Mouse (Mus musculus) liver, adult 2 months (tissue): Measurements from ENCODE around the gene Nfe2. TPM values are rescaled to one million over a fixed set of nuclear protein-coding genes. Genes with fewer than 3 reads are reported as not detected.

Experiments
- DNase-seq: peaks from one replicate; pipeline ENCODE4 v3.0.0-alpha.2; 2011; ENCODE audit warnings: low read depth, low spot score; ENCODE audit errors: extremely low read depth
- H3K27ac ChIP-seq: fragments of 200-500 bp; replicated peaks from 2 replicates; pipeline ENCODE4 v1.5.1; 2012; ENCODE audit warnings: low read depth, mild to moderate bottlenecking, control low read depth, inconsistent platforms, low read length; ENCODE audit not compliant: insufficient read depth
- H3K27me3 ChIP-seq: fragments of 200-500 bp; 2 replicates; pipeline ENCODE4 v1.6.1; 2012; ENCODE audit warnings: mild to moderate bottlenecking, moderate library complexity, low read length, inconsistent platforms; ENCODE audit not compliant: control insufficient read depth, insufficient read depth
- H3K36me3 ChIP-seq: fragments of 200-500 bp; 2 replicates; pipeline ENCODE4 v1.6.1; 2012; ENCODE audit warnings: low read length, inconsistent platforms; ENCODE audit not compliant: control insufficient read depth, insufficient read depth
- H3K4me1 ChIP-seq: fragments of 200-500 bp; 2 replicates; pipeline ENCODE4 v1.6.1; 2011; ENCODE audit warnings: low read length; ENCODE audit not compliant: control insufficient read depth, insufficient read depth
- H3K4me3 ChIP-seq: fragments of 200-500 bp; 2 replicates; pipeline ENCODE4 v1.5.1; 2011; ENCODE audit warnings: low read depth, mild to moderate bottlenecking, control low read depth, low read length, moderate library complexity; ENCODE audit not compliant: insufficient read depth
- H3K79me2 ChIP-seq: fragments of 200-500 bp; 2 replicates; pipeline ENCODE4 v1.6.1; 2012; ENCODE audit warnings: inconsistent platforms, mild to moderate bottlenecking, low read length, moderate library complexity; ENCODE audit not compliant: control insufficient read depth, insufficient read depth
- H3K9ac ChIP-seq: fragments of 200-500 bp; 2 replicates; pipeline ENCODE4 v1.6.1; 2012; ENCODE audit warnings: low read depth, mild to moderate bottlenecking, control low read depth, inconsistent platforms, low read length
- CTCF ChIP-seq: fragments of 200-500 bp; IDR thresholded peaks from 2 replicates; pipeline ENCODE4 v1.5.1; 2011; ENCODE audit warnings: low read depth, low read length, control low read depth
- POLR2A ChIP-seq: fragments of 200-500 bp; IDR thresholded peaks from 2 replicates; pipeline ENCODE4 v1.6.1; 2011; ENCODE audit warnings: low read length, control low read depth; ENCODE audit not compliant: insufficient read depth; ENCODE audit errors: extremely low read depth
- WGBS: fragments of 180-500 bp; shearing (Covaris S2); methylation state at CpG from one replicate; pipeline ENCODE4 v1.1.7; 2018; 5-methylcytosine and 5-hydroxymethylcytosine counted together
- polyA plus RNA-seq: library from polyadenylated mRNA; depleted of rRNA; stranded (reverse); fragments of >200 nt; gene quantifications from 2 replicates; pipeline ENCODE4 v1.2.3, GENCODE M21; 2012
- total RNA-seq: library from RNA; depleted of rRNA; stranded (reverse); fragments of >200 nt; gene quantifications from 2 replicates; pipeline ENCODE4 v1.2.3, GENCODE M21; 2014

The Nfe2 gene
- total and polyA plus RNA-seq, 2 experiments, result 0.74 to 4.9 TPM

GRCm38 (mm10) chr15:103294649-103295048 is 36.4 kb upstream of the Nfe2 start:
- WGBS, result 92% methylated on average over 2 of the region's 2 CpGs
- Histone ChIP-seq H3K4me1 (no peaks in the 10 kb centered on the region), H3K36me3 (peaks cover 72% of the 10 kb centered on the region), H3K27me3 (no peaks in the 10 kb centered on the region), H3K79me2 (no peaks in the 10 kb centered on the region), H3K27ac (no peak overlapping the region), H3K4me3 (no peak overlapping the region), H3K9ac (no peak overlapping the region)
- TF ChIP-seq CTCF (no peak), POLR2A (no peak)
- no peak for DNase-seq

GRCm38 (mm10) chr15:103293375-103293774 is 35.2 kb upstream of the Nfe2 start:
- no peak for DNase-seq
- WGBS, result 100% methylated on average over 2 of the region's 2 CpGs
- Histone ChIP-seq H3K36me3 (peaks cover 67% of the 10 kb centered on the region), H3K4me1 (no peaks in the 10 kb centered on the region; the same call in 1 of the 2 replicates), H3K9ac (no peak overlapping the region), H3K4me3 (no peak overlapping the region), H3K27ac (no peak overlapping the region), H3K79me2 (peaks cover 3% of the 10 kb centered on the region; the same call in 1 of the 2 replicates), H3K27me3 (no peaks in the 10 kb centered on the region)
- TF ChIP-seq CTCF (no peak), POLR2A (no peak)

- TF ChIP-seq POLR2A (no peak), CTCF (no peak)
- peaks cover 3% of the 10 kb centered on the region; the same call in 1 of the 2 replicates for H3K79me2 ChIP-seq
- H3K4me3 ChIP-seq, result no peak overlapping the region
- no peaks in the 10 kb centered on the region for H3K27me3 ChIP-seq
- peaks cover 61% of the 10 kb centered on the region for H3K36me3 ChIP-seq
- no peak overlapping the region for H3K27ac ChIP-seq
- H3K4me1 ChIP-seq, result no peaks in the 10 kb centered on the region; the same call in 1 of the 2 replicates
- no peak for DNase-seq
- H3K9ac ChIP-seq, result no peak overlapping the region
- 96% methylated on average over 4 of the region's 4 CpGs for WGBS
These were observed 34.6 kb upstream of the Nfe2 start for GRCm38 (mm10) chr15:103292673-103293345.

- no peak for DNase-seq
- no peak overlapping the region for H3K4me3 ChIP-seq
- H3K36me3 ChIP-seq, result peaks cover 43% of the 10 kb centered on the region
- H3K9ac ChIP-seq, result no peak overlapping the region
- peaks cover 5% of the 10 kb centered on the region; the same call in 1 of the 2 replicates for H3K79me2 ChIP-seq
- H3K27ac ChIP-seq, result no peak overlapping the region
- WGBS, result 92% methylated on average over 9 of the region's 9 CpGs
- H3K4me1 ChIP-seq, result peaks cover 3% of the 10 kb centered on the region
- H3K27me3 ChIP-seq, result no peaks in the 10 kb centered on the region
- TF ChIP-seq CTCF (no peak), POLR2A (no peak)
These were observed 32.6 kb upstream of the Nfe2 start for GRCm38 (mm10) chr15:103290843-103291242.

GRCm38 (mm10) chr15:103290417-103290816 is 32.2 kb upstream of the Nfe2 start:
- Histone ChIP-seq H3K27me3 (no peaks in the 10 kb centered on the region), H3K4me1 (peaks cover 6% of the 10 kb centered on the region), H3K79me2 (peaks cover 5% of the 10 kb centered on the region; the same call in 1 of the 2 replicates), H3K4me3 (no peak overlapping the region), H3K9ac (no peak overlapping the region), H3K27ac (no peak overlapping the region), H3K36me3 (peaks cover 43% of the 10 kb centered on the region)
- no peak for DNase-seq
- no peak for TF ChIP-seq POLR2A
- TF ChIP-seq CTCF, result no peak
- 74% methylated on average over 6 of the region's 6 CpGs for WGBS

- Histone ChIP-seq H3K4me1 (peaks cover 14% of the 10 kb centered on the region), H3K27me3 (no peaks in the 10 kb centered on the region)
These were observed 31.4 kb upstream of the Nfe2 start for GRCm38 (mm10) chr15:103289600-103289999.

More at GRCm38 (mm10) chr15:103289600-103289999, 31.4 kb upstream of the Nfe2 start:
- H3K36me3 ChIP-seq, result peaks cover 40% of the 10 kb centered on the region
- 71% methylated on average over 5 of the region's 5 CpGs for WGBS
- peaks cover 8% of the 10 kb centered on the region; the same call in 1 of the 2 replicates for H3K79me2 ChIP-seq
- TF ChIP-seq POLR2A (no peak), CTCF (no peak)
- no peak overlapping the region for H3K27ac ChIP-seq
- DNase-seq, result no peak
- no peak overlapping the region for H3K4me3 ChIP-seq
- no peak overlapping the region for H3K9ac ChIP-seq
